ENCODE assay signal across 17 mouse cellular contexts in genomic region chr5:42168785-42169184, GRCm38 (mm10).
"Had no signal": no experiment of that assay in that cellular context is flagged by ENCODE, and none has a peak within 500 bp of the region (broad histone marks: within the 10 kb centered on the region; RNA-seq: fewer than 3 reads in every experiment).

No protein-coding gene starts in this region.

- H3K4me2 ChIP-seq: liver, embryonic 12.5 days; lung, embryonic 14.5 days; midbrain, embryonic 13.5 days; neural tube, embryonic 12.5 days; stomach, embryonic 15.5 days had no signal

- H3K4me3 ChIP-seq: liver, embryonic 12.5 days; midbrain, embryonic 10.5 days; midbrain, embryonic 13.5 days; myocyte; neural tube, embryonic 12.5 days; stomach, embryonic 15.5 days had no signal

- H3K4me1 ChIP-seq: liver, embryonic 12.5 days; neural tube, embryonic 12.5 days; stomach, embryonic 15.5 days had no signal

- DNase-seq: lung, adult 18-20 months; lung, embryonic 14.5 days; lung, postnatal 10 days; lung, postnatal 4 days; right cerebral cortex, postnatal 14 days; thymus, adult 2 months; thymus, postnatal 25 days; thymus, postnatal 4 days had no signal

- ATAC-seq: liver, embryonic 12.5 days; midbrain, embryonic 13.5 days; midbrain, embryonic 16.5 days had no signal

- H3K36me3 ChIP-seq: liver, embryonic 12.5 days; midbrain, embryonic 10.5 days; midbrain, embryonic 13.5 days; neural tube, embryonic 12.5 days; stomach, embryonic 15.5 days had no signal

- H3K27ac ChIP-seq: liver, embryonic 12.5 days; liver, embryonic 14.5 days; midbrain, embryonic 10.5 days; midbrain, embryonic 13.5 days; neural tube, embryonic 12.5 days; stomach, embryonic 15.5 days; stomach, postnatal 0 days had no signal

- H3K9ac ChIP-seq: liver, embryonic 12.5 days; liver, embryonic 14.5 days; lung, embryonic 14.5 days; midbrain, embryonic 13.5 days; neural tube, embryonic 12.5 days; stomach, embryonic 15.5 days had no signal

- H3K9me3 ChIP-seq: liver, embryonic 12.5 days; midbrain, embryonic 10.5 days; midbrain, embryonic 13.5 days; neural tube, embryonic 12.5 days; stomach, embryonic 15.5 days had no signal

- H3K27me3 ChIP-seq: liver, embryonic 12.5 days; midbrain, embryonic 13.5 days; neural tube, embryonic 12.5 days; stomach, embryonic 15.5 days had no signal
